Mouse (Mus musculus): ENCODE measurements around the gene Dusp13.

Gene Dusp13

GRCm38 (mm10) chr14:21746846-21747245, 4.1 kb downstream of the Dusp13 start:
- no peak for DNase-seq

- DNase-seq: no peak
Measured at GRCm38 (mm10) chr14:21746251-21746650, 4.7 kb downstream of the Dusp13 start.

GRCm38 (mm10) chr14:21745149-21745548, 5.8 kb downstream of the Dusp13 start:
- no peak for DNase-seq

GRCm38 (mm10) chr14:21744169-21744568, 6.8 kb downstream of the Dusp13 start:
- DNase-seq: no peak

- DNase-seq: no peak
Measured at GRCm38 (mm10) chr14:21742441-21742840, 8.5 kb downstream of the Dusp13 start.

GRCm38 (mm10) chr14:21741786-21742185, 9.2 kb downstream of the Dusp13 start:
- peak; percentile 86 for DNase-seq

GRCm38 (mm10) chr14:21741314-21741713, 9.7 kb downstream of the Dusp13 start:
- no peak for DNase-seq

- no peak for DNase-seq
Measured at GRCm38 (mm10) chr14:21740345-21740744, 10.6 kb downstream of the Dusp13 start.

GRCm38 (mm10) chr14:21733131-21733905, 17.7 kb downstream of the Dusp13 start:
- DNase-seq: no peak

GRCm38 (mm10) chr14:21729936-21730335, 21.0 kb downstream of the Dusp13 start:
- no peak for DNase-seq

- no peak for DNase-seq
Measured at GRCm38 (mm10) chr14:21729031-21729732, 21.8 kb downstream of the Dusp13 start.

- DNase-seq: no peak
Measured at GRCm38 (mm10) chr14:21722021-21722698, 28.8 kb downstream of the Dusp13 start.

- DNase-seq: no peak
Measured at GRCm38 (mm10) chr14:21720430-21721205, 30.4 kb downstream of the Dusp13 start.

- DNase-seq: no peak
Measured at GRCm38 (mm10) chr14:21719646-21720383, 31.2 kb downstream of the Dusp13 start.

- no peak for DNase-seq
Measured at GRCm38 (mm10) chr14:21714486-21714885, 36.5 kb downstream of the Dusp13 start, which contains the start of gene Dupd1. Dupd1 (minus strand) TSS chr14:21714576.

GRCm38 (mm10) chr14:21711231-21711630, 39.8 kb downstream of the Dusp13 start:
- DNase-seq: no peak

GRCm38 (mm10) chr14:21709545-21709944, 41.4 kb downstream of the Dusp13 start:
- DNase-seq: no peak

GRCm38 (mm10) chr14:21706759-21707571, 44.0 kb downstream of the Dusp13 start:
- no peak for DNase-seq

GRCm38 (mm10) chr14:21705462-21705861, 45.5 kb downstream of the Dusp13 start:
- DNase-seq: no peak

GRCm38 (mm10) chr14:21703255-21703654, 47.7 kb downstream of the Dusp13 start:
- peak; percentile 49 for DNase-seq

GRCm38 (mm10) chr14:21702691-21703090, 48.3 kb downstream of the Dusp13 start:
- no peak for DNase-seq

All from kidney, postnatal 14 days (tissue).